Comparison of ENCODE assay signal across 16 mouse cellular contexts in the genomic region with DNA sequence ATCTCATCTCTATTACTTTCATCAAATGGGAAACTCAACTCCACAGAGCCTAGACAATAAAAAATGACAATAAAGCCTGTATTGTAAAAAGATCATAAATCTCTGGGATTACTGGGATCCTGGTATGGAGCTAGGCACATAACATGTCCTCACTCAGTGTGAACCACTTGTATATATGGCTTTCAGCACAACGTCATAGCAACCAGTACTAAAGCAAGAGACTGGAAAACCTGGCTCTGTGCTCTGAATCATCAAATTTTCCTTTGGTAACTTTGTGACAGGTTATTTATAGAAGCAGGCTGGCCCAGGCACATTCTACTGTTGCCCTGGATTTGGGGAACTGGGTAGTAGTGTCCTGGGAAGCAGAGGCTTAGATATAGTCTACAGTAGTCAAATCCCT. TPM values are rescaled to one million over a fixed set of nuclear protein-coding genes. Genes with fewer than 3 reads are reported as not detected.
DNase-seq lines count a peak whose midpoint lies in the region; ATAC-seq and TF ChIP-seq lines count a peak whose summit lies in the region.
"Had no signal": no experiment of that assay in that cellular context is flagged by ENCODE, and none has a peak within 500 bp of the region (broad histone marks: within the 10 kb centered on the region; RNA-seq: fewer than 3 reads in every experiment).

No protein-coding gene starts in this region.

- 54% methylated on average over 1 of the region's 1 CpGs for WGBS in heart, embryonic 10.5 days
- WGBS in thymus, adult 2 months: 98% methylated on average over 1 of the region's 1 CpGs

- no peak overlapping the region for H3K4me3 ChIP-seq in heart, embryonic 10.5 days
- H3K4me3 ChIP-seq in thymus, adult 2 months (ENCODE audit: control insufficient read depth, insufficient read depth, low read length): no peak overlapping the region
- H3K4me3 ChIP-seq: hindbrain, embryonic 13.5 days; liver, embryonic 13.5 days had no signal

- TF ChIP-seq POLR2A in thymus, adult 2 months (IDR thresholded peaks at IDR 0.05; ENCODE audit: control insufficient read depth, extremely low read depth, insufficient read depth, low read length, poor library complexity): no peak

- ATAC-seq in frontal cortex, adult (ENCODE audit: low TSS enrichment): peak; percentile 58
- ATAC-seq: activated CD4-positive, CD25-positive, alpha-beta regulatory T cell, adult 4 months; forebrain, embryonic 14.5 days; intestine, postnatal 0 days; midbrain, embryonic 16.5 days had no signal

- DNase-seq in frontal cortex, postnatal 10 days (ENCODE audit: low spot score in 2 of 2): no peak
- peak; percentile 33 for DNase-seq in 3T3-L1 (ENCODE audit: low read depth, low spot score)
- DNase-seq in heart, embryonic 10.5 days (ENCODE audit: low spot score): no peak
- DNase-seq in heart, postnatal 4 days: peak; percentile 21
- DNase-seq in lung, postnatal 10 days: no peak
- no peak for DNase-seq in right cerebral cortex, postnatal 25 days
- DNase-seq in thymus, adult 2 months: no peak
- DNase-seq: gastrocnemius, postnatal 25 days; liver, embryonic 13.5 days; thymus, postnatal 14 days had no signal

- H3K27me3 ChIP-seq in heart, embryonic 10.5 days (ENCODE audit: insufficient read depth, poor library complexity, severe bottlenecking): no peaks in the 10 kb centered on the region
- no peaks in the 10 kb centered on the region for H3K27me3 ChIP-seq in thymus, adult 2 months (ENCODE audit: control insufficient read depth, insufficient read depth, low read length)
- H3K27me3 ChIP-seq: hindbrain, embryonic 13.5 days had no signal

- peaks cover 9% of the 10 kb centered on the region for H3K4me1 ChIP-seq in heart, embryonic 10.5 days
- peaks cover 5% of the 10 kb centered on the region; the same call in 1 of the 2 replicates for H3K4me1 ChIP-seq in thymus, adult 2 months (replicated peaks; ENCODE audit: control insufficient read depth, insufficient read depth, low read length)

- no peaks in the 10 kb centered on the region for H3K9me3 ChIP-seq in heart, embryonic 10.5 days
- H3K9me3 ChIP-seq: hindbrain, embryonic 13.5 days; liver, embryonic 13.5 days had no signal

- no peak for TF ChIP-seq CTCF in thymus, adult 2 months (IDR thresholded peaks at IDR 0.05; ENCODE audit: borderline replicate concordance, control insufficient read depth, extremely low read depth, insufficient read depth, low read length, poor library complexity)

- no peaks in the 10 kb centered on the region for H3K36me3 ChIP-seq in heart, embryonic 10.5 days
- no peaks in the 10 kb centered on the region for H3K36me3 ChIP-seq in thymus, adult 2 months (ENCODE audit: control insufficient read depth, insufficient read depth, low read length)
- H3K36me3 ChIP-seq: hindbrain, embryonic 13.5 days; liver, embryonic 13.5 days had no signal

- 0 out of 2 replicates have a peak overlapping the region, but pooled peaks have one; percentile 4 for H3K27ac ChIP-seq in heart, embryonic 10.5 days
- H3K27ac ChIP-seq in thymus, adult 2 months (ENCODE audit: control insufficient read depth, insufficient read depth, low read length): no peak overlapping the region
- H3K27ac ChIP-seq: hindbrain, embryonic 13.5 days; liver, embryonic 13.5 days had no signal

RNA-seq across cellular contexts. Expression of a gene that starts 14.5 kb away (rescaled TPM):
- polyA plus RNA-seq in heart, embryonic 10.5 days (2016; fragmentation: Nextera tagmentation; extraction: Ambion mirVana): 392 and 514 TPM in 2 replicates
- 100 to 1,000 TPM; 311 to 319 TPM for total RNA-seq in heart, postnatal 4 days (2021)
- 95.1 and 109 TPM in 2 replicates for polyA plus RNA-seq in thymus, adult 2 months (2012; rRNA removed)

Comparison
In these comparisons a context has a peak if more than half of its experiments do, and no peak if none do; other contexts are left out.
1. DNase-seq: peak in 3T3-L1 (single experiment) and heart, postnatal 4 days (single experiment); none in frontal cortex, postnatal 10 days (0 of 2), heart, embryonic 10.5 days (single experiment), lung, postnatal 10 days (single experiment), right cerebral cortex, postnatal 25 days (single experiment) and thymus, adult 2 months (single experiment).